Mouse (Mus musculus) embryonic facial prominence, embryonic 11.5 days (tissue): ENCODE data around the gene Plxdc1. TPM values are rescaled to one million over a fixed set of nuclear protein-coding genes. Genes with fewer than 3 reads are reported as not detected.

Experiments used
- ATAC-seq: fragments of 200-750 bp; cut with Nextera tagmentation; replicated peaks from 2 replicates; pipeline ENCODE4 v1.8.0; 2017; ENCODE audit warnings: low read depth; ENCODE audit not compliant: insufficient number of reproducible peaks, low FRiP score, low TSS enrichment
- DNase-seq: peaks from one replicate; pipeline ENCODE4 v3.0.0-alpha.2; 2015; ENCODE audit warnings: low spot score
- H3K27ac ChIP-seq: fragments of 300-500 bp; sonication (generic); replicated peaks from 2 replicates; pipeline ENCODE4 v1.5.1; 2014; ENCODE audit warnings: mild to moderate bottlenecking, low read depth, low read length, control low read depth
- H3K27me3 ChIP-seq: fragments of 300-500 bp; sonication (generic); 2 replicates; pipeline ENCODE4 v1.6.1; 2014; ENCODE audit warnings: mild to moderate bottlenecking, low read length, moderate library complexity, mixed read lengths; ENCODE audit not compliant: control insufficient read depth, insufficient read depth
- H3K36me3 ChIP-seq: fragments of 300-500 bp; sonication (generic); replicated peaks from 2 replicates; pipeline ENCODE4 v1.6.1; 2014; ENCODE audit warnings: low read depth, mild to moderate bottlenecking, low read length, moderate library complexity, mixed read lengths; ENCODE audit not compliant: control insufficient read depth, insufficient read depth
- H3K4me1 ChIP-seq: fragments of 300-500 bp; sonication (generic); 2 replicates; pipeline ENCODE4 v1.6.1; 2014; ENCODE audit warnings: low read length, mixed read lengths; ENCODE audit not compliant: control insufficient read depth, insufficient read depth
- H3K4me2 ChIP-seq: fragments of 300-500 bp; sonication (generic); 2 replicates; pipeline ENCODE4 v1.6.1; 2014; ENCODE audit warnings: low read depth, mild to moderate bottlenecking, control low read depth, low read length, moderate library complexity
- H3K4me3 ChIP-seq: fragments of 300-500 bp; sonication (generic); 2 replicates; pipeline ENCODE4 v1.5.1; 2014; ENCODE audit warnings: low read depth, low read length, control low read depth
- H3K9ac ChIP-seq: fragments of 300-500 bp; sonication (generic); replicated peaks from 2 replicates; pipeline ENCODE4 v1.6.1; 2014; ENCODE audit warnings: mild to moderate bottlenecking, control low read depth, low read length
- H3K9me3 ChIP-seq: fragments of 300-500 bp; sonication (generic); replicated peaks from 2 replicates; pipeline ENCODE4 v1.6.1; 2016; ENCODE audit warnings: mild to moderate bottlenecking, low read length, inconsistent platforms, mixed read lengths; ENCODE audit not compliant: control insufficient read depth
- WGBS: fragments of 180-500 bp; shearing (Covaris S2); extraction: QIAGEN DNeasy Blood & Tissue Kit; methylation state at CpG from one replicate; pipeline ENCODE4 v1.1.7; 2014; 5-methylcytosine and 5-hydroxymethylcytosine counted together
- polyA plus RNA-seq: library from polyadenylated mRNA; unstranded; fragments of >200 nt; fragmentation: Nextera tagmentation; extraction: Ambion mirVana; gene quantifications from 2 replicates; pipeline ENCODE4 v1.2.1, GENCODE M21; 2014

Gene Plxdc1
- polyA plus RNA-seq, 1 experiment from 2014 or later = 0.11 TPM

DNA sequence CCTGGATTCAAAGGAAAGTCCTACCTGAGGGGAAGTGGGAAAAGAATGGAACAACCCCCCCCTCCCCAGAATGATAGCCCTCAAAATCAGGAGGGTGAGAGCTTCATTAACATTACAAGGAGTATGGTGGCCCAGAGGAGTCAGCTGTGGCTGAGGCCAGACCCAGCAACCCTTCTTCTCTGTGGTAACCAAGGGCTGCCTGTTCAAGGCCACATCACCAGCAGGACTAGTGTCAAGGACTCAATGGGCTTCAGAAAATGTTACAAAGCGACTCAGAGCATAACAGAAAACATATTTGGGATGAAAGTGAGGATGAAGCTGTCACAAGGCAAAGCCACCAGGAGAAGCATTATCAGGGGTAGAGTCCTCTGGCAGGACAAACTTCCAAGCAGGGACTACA is 52.7 kb downstream of the Plxdc1 start:
- DNase-seq (no peak), ATAC-seq (no peak)
- Histone ChIP-seq H3K27me3 (no peaks in the 10 kb centered on the region), H3K4me3 (no peak overlapping the region), H3K27ac (no peak overlapping the region), H3K36me3 (no peaks in the 10 kb centered on the region), H3K9me3 (no peaks in the 10 kb centered on the region), H3K4me2 (no peak overlapping the region), H3K4me1 (no peaks in the 10 kb centered on the region), H3K9ac (no peak overlapping the region)
- 55% methylated on average over 1 of the region's 1 CpGs for WGBS

DNA sequence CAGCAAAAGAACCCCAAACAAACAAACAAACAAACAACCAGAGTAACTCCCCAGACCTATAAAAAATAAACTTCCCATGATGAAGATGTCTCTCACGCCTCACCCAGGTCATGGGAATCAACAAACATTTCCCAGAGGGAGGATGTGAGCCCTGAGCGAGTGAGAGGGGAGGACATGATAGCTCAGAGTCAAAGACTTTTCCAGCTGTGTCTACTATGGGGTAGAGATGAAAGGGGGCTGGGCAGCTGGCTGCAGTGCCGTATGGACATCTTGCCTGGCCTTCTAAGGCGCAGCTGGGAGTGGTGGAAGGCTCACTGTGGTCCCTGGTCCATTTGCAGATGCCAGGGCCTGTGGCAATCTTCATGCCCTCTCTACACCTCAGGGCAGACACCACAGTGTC is 57.3 kb downstream of the Plxdc1 start:
- H3K27me3 ChIP-seq = no peaks in the 10 kb centered on the region
- H3K9ac ChIP-seq = no peak overlapping the region
- 70% methylated on average over 4 of the region's 4 CpGs for WGBS
- no peaks in the 10 kb centered on the region for H3K4me1 ChIP-seq
- H3K36me3 ChIP-seq = no peaks in the 10 kb centered on the region
- ATAC-seq (no peak), DNase-seq (no peak)
- H3K9me3 ChIP-seq = no peaks in the 10 kb centered on the region
- H3K4me2 ChIP-seq = no peak overlapping the region
- H3K4me3 ChIP-seq = no peak overlapping the region
- no peak overlapping the region for H3K27ac ChIP-seq

DNA sequence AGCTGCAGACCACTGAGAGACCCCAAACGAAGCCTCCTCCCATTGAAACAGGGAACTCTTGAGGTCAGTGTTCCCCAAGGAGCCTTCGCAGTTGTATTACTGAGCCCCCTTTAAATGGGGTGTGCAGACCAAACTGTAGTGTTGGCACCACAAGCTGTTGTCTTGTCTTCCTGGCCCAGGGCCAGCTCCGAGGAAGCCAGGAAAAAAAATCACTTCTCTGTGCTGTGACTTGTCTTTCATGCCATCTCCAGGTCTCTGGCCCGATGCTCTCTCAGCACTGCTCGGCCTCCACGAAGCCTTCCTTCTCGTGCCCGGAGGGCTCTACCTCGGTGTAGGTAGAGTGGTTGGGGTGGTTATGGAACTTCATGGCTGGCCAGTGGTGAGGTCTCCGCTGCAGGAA is 62.0 kb downstream of the Plxdc1 start:
- Histone ChIP-seq H3K27me3 (no peaks in the 10 kb centered on the region), H3K4me1 (no peaks in the 10 kb centered on the region), H3K4me3 (no peak overlapping the region), H3K9me3 (no peaks in the 10 kb centered on the region), H3K4me2 (no peak overlapping the region), H3K9ac (no peak overlapping the region), H3K27ac (no peak overlapping the region), H3K36me3 (no peaks in the 10 kb centered on the region)
- DNase-seq = no peak
- no peak for ATAC-seq
- 89% methylated on average over 10 of the region's 10 CpGs for whole genome bisulfite sequencing

DNA sequence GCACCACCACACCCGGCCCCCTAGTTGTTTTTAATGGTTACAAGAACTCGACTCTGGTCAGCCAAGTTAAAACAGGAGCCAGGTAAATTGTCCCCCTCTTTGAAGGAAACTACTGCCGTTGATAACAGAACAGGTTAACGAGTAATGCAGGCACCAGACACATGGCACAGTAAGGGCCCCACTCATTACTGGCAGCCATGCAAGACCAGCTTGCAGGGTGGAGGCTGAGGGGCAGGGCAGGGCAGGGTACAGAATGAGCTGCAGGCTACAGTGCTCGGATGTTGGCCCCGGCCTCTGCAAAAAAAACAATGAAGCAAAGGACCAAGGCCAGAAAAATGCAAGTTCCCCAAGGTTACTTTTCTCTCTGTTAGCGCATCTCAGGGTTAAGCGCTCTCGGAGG is 62.6 kb downstream of the Plxdc1 start:
- Histone ChIP-seq H3K9ac (no peak overlapping the region), H3K4me2 (no peak overlapping the region), H3K36me3 (no peaks in the 10 kb centered on the region), H3K4me1 (no peaks in the 10 kb centered on the region), H3K27me3 (no peaks in the 10 kb centered on the region), H3K27ac (no peak overlapping the region), H3K9me3 (no peaks in the 10 kb centered on the region), H3K4me3 (no peak overlapping the region)
- DNase-seq = no peak
- ATAC-seq = no peak
- WGBS = 77% methylated on average over 9 of the region's 9 CpGs

DNA sequence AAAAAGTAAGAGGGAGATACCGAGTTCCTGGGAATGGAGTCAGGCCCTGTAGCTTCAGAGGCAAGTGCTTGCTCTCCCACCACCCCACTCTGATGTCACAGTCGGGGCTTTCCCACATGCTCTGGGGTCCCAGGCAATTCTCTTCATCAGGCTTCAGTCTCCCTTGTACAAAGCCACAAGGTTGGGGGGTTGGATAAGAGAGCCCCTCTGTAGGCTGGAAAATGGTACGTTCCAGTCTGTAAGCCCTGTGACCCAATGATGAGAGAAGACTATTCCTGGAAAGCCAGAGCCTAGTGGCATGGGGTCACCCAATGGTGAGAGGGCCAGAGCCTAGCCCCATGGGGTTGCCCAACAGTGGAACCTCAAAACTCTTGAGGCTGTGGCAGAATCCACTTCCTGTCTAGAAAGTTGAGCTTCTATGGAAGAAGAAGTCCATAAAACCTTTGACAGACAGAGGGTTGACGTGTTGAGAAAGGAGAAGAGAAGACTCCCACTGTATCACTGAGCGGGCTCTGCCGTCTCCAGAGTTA is 70.2 kb downstream of the Plxdc1 start:
- H3K4me2 ChIP-seq = no peak overlapping the region
- H3K9ac ChIP-seq = no peak overlapping the region
- WGBS = 85% methylated on average over 6 of the region's 6 CpGs
- DNase-seq (no peak), ATAC-seq (no peak)
- no peak overlapping the region for H3K4me3 ChIP-seq
- H3K27ac ChIP-seq = no peak overlapping the region
- no peaks in the 10 kb centered on the region for H3K36me3 ChIP-seq
- no peaks in the 10 kb centered on the region for H3K4me1 ChIP-seq
- H3K27me3 ChIP-seq = no peaks in the 10 kb centered on the region
- H3K9me3 ChIP-seq = no peaks in the 10 kb centered on the region

DNA sequence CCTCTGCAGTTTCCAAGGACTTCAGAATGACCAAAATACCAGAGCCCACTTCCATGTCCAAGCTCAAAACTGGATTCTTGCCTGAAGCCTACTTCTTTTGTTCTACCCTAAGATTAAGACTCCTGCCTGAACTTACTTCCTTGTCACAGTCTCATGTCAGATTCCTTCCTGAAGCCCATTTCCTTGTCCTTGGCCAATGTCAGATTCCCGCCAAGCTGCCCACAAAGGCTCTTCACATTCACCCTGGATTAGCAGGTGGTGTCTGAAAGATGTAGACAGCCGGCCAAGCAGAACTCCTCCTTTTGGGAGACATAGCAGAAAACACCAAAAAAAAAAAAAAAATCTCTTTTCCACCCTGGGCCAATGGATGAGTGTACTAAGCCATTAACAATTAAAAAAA is 70.8 kb downstream of the Plxdc1 start:
- H3K9me3 ChIP-seq = no peaks in the 10 kb centered on the region
- H3K27ac ChIP-seq = no peak overlapping the region
- H3K36me3 ChIP-seq = no peaks in the 10 kb centered on the region
- no peaks in the 10 kb centered on the region for H3K4me1 ChIP-seq
- no peak overlapping the region for H3K4me3 ChIP-seq
- DNase-seq (no peak), ATAC-seq (no peak)
- no peak overlapping the region for H3K9ac ChIP-seq
- H3K27me3 ChIP-seq = no peaks in the 10 kb centered on the region
- WGBS = 73% methylated on average over 2 of the region's 2 CpGs
- H3K4me2 ChIP-seq = no peak overlapping the region

DNA sequence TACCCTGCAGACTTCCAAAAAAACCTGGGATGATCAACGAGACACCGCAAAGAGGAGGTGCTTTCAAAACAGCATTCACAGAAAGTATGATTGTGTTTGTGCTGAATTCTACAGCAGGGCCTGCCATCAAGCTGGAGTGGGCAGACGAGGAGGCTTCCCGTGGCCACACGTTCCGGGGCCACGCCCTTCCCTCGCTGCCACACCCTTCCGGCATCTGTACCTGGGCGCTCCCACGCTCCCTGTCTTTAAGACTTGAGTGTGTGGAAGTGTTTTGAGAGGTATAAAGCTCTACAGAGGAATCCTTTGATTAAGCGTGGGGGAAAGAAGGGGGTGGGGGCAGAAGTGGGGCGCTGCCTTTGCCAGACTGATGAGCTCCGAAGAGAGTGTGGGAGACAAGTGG is 73.1 kb downstream of the Plxdc1 start:
- Histone ChIP-seq H3K27ac (no peak overlapping the region), H3K36me3 (no peaks in the 10 kb centered on the region), H3K27me3 (no peaks in the 10 kb centered on the region), H3K9ac (no peak overlapping the region), H3K4me1 (no peaks in the 10 kb centered on the region), H3K9me3 (no peaks in the 10 kb centered on the region), H3K4me3 (no peak overlapping the region), H3K4me2 (no peak overlapping the region)
- 91% methylated on average over 14 of the region's 14 CpGs for WGBS
- DNase-seq = no peak
- ATAC-seq = no peak

DNA sequence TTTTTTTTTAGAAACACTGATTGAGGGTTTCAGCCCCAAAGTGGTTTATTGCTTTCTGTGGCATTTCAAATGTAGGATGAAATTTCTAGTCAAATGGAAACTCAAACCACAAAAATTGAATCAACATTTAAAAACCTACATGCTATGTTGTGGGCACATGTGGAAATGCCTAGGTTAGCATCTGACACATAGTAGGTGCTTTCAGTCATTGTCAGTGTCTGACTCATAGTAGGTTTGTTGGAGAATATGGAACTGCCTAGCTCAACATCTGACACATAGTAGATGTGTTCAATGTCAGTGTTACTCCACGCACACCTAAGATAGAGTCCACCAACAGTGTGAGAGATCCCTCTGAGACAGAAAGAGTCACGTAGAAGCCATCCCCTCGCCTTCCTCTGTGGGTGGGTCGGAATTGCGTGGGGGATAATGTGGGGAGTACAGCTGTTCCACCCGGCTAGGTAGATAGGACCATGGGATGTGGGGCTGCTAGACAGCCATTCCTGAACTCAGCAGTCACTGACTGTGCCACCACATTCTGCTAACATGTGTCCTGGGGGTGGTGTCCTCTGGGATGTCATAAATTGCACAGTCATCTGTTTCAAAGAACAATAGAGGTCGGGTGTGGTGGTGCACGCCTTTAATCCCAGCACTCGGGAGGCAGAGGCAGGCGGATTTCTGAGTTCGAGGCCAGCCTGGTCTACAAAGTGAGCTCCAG is 77.5 kb downstream of the Plxdc1 start:
- no peak overlapping the region for H3K4me3 ChIP-seq
- H3K36me3 ChIP-seq = no peaks in the 10 kb centered on the region
- WGBS = 90% methylated on average over 11 of the region's 11 CpGs
- H3K9ac ChIP-seq = no peak overlapping the region
- H3K27ac ChIP-seq = no peak overlapping the region
- DNase-seq = no peak
- no peak for ATAC-seq
- no peaks in the 10 kb centered on the region for H3K9me3 ChIP-seq
- H3K4me1 ChIP-seq = no peaks in the 10 kb centered on the region
- no peak overlapping the region for H3K4me2 ChIP-seq
- H3K27me3 ChIP-seq = no peaks in the 10 kb centered on the region
